Mouse (Mus musculus): Measurements from ENCODE around the gene Hopx.

Hopx gene

DNA sequence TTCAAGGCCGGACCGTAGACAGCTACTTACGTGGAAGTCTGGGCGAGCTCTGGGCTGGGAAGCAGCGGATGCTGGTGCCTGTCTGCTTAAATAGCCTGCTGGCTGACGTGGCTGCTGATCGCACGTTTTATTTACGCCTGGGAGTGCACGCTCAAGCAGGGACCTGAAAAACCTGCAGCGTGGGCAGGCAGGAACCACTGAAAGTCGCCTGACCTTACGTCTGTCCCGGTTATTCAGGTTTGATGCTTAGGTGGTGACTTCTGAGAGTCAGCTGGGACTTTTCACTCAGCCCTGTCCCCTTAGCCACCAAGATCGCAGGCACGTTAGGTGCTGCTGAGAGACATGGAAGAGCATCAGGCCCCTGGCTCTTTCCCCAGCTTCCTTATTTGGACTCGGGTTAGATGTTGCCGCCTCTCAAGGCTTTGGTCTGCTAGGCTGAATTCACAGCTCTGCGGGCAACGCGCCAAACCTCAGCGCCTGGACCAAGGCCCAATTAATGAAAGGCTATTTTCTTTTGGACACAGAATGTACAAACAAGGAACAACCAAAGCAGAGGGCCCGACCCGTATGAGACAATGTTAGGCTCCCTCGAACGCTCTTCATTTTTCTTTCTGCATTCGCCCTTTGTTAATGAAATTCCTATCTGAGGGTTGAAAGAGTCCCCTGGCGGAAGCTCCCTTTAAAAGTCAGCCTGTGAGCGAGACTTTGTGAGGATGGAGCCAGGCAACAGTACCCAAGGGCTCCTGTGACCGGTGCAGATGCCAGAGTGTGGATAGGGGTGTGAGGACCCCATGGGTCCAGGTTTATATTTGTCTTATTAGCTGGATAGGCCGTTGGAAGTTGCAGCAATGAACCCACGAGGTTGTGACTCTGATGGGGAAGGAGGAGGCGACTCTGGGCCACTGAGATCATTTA is at the start of gene Hopx:
Gene Hopx (minus strand): TSS at position 305 of the 915 bp plus-strand sequence.
- peak; percentile 54 to 57 for DNase-seq (ENCODE audit: low spot score in 2 of 2)

DNA sequence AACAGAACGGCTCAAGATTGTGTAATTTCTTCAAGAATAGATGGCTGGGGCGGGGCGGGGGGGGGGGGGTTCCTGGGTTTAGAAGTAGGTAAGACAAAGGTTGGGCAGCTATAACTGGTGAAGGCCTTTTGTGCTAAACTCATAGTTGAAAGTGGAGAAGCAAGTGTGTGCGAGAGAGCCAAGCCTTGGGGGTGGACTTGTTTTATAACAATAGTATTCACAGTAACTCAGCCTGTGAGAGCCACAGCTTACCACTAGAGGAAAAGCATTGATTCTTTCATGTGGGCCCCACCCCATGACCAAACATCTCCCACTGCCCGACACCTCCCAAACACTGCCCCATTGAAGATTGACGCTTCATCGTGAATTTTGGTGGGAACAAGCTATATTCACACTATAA is 48.7 kb upstream of the Hopx start:
- DNase-seq (ENCODE audit: low spot score in 2 of 2) = no peak

DNA sequence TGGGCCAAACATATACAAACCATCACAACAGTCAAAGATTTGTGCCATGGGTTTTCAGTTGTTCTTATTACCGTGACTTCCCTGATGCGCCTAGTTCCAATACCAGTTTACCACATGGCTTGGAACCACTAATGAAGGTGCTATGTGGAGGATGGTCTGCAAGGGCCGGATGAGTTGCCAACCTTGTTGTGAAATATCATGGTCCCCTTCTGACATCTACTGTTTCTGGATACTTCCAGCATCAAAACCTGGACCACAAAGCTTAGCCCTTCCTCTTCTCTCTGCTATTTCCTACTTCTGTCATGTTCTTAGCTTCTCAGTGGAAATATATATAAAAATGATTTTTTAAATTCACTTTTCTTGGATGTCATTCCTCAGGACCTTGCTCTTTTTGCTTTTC is 47.6 kb upstream of the Hopx start:
- DNase-seq (ENCODE audit: low spot score in 2 of 2) = no peak

DNA sequence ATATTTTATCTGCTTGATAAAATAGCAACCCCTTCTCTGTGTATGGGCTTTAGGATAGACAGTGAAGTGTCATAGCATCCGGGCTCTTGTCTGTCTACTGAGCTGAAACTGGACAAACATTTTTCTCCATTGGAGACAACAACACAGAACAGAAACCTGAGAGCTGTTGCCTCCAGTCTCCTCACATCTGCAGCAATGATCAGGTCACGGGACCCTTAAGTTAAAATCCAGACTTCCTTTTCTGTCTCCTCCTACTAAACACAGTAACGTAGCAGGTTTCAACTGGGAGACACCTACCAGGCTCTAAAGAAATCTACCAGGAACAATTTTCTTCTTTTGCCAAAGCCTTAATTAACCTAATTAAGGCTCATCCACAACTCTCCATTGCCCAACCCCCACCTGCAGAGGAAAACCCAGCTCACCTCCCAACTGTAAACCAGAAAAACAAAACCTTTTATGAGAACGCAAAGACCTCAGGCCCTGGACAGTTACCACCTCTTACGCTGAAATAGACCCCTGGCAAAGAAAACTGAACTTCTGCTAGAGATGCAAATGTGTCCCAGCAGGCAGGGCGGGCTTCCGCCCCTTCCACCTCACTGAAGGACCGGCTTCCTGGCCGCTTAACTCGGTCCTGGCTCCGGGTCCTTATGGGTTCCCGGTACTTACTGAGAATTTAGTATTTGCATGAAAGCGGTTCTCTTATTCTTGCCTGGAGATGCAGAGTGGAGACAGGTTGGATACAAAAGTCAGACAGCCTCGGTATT is 43.0 kb upstream of the Hopx start:
- DNase-seq (ENCODE audit: low spot score in 2 of 2) = no peak

DNA sequence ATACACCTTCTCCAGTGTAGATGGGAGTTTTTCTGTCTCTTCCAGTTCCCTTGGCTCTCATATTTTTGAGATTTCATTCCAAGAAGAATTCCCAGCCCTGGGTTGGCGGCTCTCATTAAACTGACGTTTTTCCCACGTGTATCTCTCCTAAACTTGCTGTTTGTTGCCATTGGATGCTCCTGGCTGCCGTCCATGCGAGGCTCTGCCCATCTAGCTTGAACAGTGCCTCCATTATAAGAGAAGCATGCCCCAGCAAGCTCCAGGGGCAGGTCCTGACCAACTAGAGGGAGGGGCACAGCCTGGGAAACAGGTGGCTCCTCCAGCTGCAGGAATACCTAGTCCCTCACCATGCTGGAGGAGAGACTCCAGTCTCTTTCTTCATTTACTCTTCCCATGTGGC is 42.0 kb upstream of the Hopx start:
- DNase-seq (ENCODE audit: low spot score in 2 of 2) = no peak

DNA sequence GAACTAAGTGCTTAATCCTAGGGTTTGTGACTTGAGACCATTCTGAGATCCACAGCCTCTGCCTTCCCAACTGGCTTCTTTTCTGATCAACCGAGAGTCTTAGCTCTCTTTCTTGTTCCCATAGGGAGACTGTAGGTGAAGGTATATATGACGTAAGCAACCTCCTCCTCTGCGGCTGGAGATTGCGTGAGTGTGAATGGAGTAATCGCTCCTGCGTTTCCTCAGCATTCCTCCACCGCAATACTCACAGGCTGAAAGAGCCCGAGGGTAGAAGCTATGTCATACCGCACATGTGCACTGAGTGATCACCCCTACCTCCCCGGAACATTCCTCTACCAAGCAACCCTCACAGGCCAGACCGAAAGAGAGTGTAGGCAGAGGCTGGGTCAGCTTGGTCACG is 40.6 kb upstream of the Hopx start:
- no peak for DNase-seq (ENCODE audit: low spot score in 2 of 2)

DNA sequence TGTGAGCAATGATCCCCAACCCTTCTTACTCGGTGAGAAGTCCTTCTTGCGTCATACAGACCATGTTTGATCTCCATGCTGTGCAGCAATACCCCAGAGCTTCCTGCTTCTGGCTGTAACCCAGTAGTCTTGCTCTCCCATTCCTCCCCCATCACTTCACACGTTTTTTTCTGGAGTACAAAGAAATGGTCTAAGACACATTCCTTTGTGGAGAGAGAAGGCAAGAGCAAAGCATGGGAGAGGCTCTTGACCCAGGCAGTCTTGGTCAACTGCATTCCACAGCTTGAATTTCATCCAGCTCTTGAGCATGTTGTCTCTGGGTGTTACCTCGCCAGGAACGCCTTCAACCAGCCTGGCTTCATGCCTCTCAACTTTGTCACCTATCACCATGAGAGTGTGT is 39.9 kb upstream of the Hopx start:
- DNase-seq (ENCODE audit: low spot score in 2 of 2) = no peak

DNA sequence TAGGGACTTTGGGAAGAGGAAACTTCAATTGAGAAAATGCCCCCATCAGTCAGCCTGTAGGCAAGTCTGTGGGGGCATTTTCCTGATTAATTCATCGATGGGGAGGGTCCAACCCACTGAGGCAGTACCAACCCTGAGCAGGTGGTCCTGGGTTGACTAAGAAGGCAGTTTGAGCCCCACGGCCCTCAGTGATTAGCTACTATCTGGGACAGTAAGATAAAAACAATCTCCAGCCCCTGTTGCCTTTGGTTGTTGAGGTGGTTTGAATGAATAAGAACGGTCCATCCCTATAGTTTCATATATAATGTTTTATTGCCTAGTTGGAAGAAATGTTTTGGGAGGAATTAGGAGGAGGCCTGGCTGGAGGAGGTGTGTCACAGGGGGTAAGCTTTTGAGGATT is 36.8 kb upstream of the Hopx start:
- no peak for DNase-seq (ENCODE audit: low spot score in 2 of 2)

DNA sequence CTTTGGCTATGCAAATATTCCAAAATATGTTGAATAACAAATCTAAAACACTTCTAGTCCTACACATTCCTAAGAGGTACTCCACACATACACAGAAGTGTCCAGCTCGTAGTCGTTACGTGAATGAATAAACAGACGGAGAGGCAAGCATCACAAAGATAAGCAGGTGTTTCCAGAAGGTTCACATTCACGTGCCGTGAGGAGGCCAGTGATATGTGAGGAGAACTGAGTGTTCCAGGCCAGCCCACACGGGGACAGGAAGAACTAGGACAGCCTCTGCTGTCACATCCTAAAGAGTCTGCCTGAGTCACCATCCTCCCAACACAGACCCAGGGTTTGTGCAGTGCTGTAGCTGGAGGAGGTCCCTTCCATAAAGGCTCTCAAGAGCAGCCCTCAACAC is 36.2 kb upstream of the Hopx start:
- peak; percentile 33 to 46 for DNase-seq (ENCODE audit: low spot score in 2 of 2)

DNA sequence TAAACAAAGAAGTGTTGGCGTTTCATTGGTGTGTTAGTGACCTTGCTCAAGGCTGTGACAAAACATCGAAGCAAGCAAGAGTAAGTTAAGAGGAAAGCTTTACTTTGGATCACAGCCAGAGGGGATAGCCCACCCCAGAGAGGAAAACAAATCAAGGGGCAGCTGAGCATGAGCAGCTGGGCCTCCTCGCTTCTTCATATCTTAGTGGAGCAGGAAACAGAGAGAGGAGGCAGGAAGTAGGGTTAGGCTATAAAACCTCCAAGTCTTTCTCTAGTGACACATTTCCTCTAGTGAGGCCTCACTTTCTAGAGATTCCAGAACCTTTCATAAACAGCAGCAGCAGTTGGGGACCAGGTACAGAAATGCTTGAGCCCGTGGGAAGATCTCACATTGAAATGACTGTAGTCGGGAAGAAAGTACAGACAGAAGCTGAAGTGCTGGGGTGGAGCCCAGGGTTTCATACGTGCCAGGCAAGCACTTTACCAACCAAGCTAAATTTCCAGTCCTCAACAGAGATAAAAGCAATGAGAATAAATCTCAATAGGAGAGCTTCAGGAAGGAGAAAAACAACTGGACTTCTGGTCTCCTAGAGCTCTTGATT is 33.2 kb upstream of the Hopx start:
- peak; percentile 11 to 30 for DNase-seq (ENCODE audit: low spot score in 2 of 2)

DNA sequence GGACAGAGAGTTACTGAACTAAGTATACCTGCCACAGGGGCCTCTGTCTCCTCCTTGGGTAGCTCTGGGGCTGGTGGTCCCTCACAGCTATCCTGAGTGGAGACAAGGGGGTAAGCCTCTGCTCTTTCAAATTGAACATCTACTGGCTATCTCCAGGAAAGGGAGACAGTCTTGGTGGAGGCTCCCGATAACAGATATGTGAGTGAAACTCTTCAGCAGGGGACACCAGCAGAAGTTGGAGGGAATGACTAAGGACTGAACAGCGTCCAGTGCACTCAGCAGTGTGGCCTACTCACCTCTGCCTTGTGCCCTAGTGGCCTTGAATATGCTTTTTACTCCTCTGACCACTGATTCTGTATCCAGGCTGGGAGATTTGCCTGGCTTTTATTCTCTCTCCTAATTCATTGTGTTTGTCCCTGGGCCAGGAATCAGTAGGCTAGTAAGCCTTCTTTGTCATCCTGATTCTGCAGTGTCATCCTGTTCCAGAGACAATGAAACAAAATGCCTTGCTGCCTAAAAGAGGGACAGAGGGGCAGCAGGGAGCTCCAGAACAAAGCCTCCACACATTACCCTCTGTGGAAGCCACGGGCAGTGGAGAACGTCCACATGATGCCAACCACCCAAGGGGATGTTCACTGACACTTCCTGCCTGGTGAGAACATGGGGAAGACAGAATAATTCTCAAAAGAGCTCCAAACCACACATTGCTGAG is 31.7 kb upstream of the Hopx start:
- no peak for DNase-seq (ENCODE audit: low spot score in 2 of 2)

DNA sequence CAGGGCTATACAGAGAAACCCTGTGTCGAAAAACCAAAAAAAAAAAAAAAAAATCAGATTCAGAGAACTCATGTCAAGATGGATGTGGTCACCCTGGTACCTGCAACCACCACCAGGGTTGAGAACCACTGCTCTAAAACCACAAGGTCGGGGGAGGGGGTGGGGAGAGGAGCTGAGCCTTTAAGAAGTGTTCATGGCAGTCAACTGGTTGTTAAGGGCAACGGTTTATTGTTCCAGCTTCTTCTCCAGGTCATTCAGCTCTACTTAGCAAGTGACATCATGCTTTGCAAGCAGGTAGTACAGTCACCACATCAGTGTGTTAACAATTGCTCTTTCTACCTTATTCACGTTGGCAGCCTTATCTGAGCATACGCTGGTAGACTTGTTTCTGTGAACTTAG is 29.7 kb upstream of the Hopx start:
- no peak for DNase-seq (ENCODE audit: low spot score in 2 of 2)

DNA sequence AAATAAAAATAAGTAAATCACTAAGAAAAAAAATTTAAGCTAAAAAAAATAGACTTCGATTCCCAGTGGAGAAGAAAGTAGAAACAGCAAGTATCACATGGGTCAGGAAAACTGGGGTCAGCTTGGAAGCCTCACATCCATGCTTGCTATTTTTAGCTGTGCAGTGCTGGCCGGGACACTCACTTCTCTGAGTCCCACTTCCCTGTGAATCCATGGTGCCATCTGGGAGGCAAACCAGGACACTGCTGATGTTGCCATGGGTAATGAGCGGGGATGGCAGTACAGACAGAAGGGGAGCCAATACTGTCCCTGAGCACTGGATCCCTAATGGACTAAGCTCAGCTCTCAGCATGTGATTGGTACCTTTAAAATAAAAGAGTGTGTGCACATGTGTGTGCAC is 28.2 kb upstream of the Hopx start:
- no peak for DNase-seq (ENCODE audit: low spot score in 2 of 2)

DNA sequence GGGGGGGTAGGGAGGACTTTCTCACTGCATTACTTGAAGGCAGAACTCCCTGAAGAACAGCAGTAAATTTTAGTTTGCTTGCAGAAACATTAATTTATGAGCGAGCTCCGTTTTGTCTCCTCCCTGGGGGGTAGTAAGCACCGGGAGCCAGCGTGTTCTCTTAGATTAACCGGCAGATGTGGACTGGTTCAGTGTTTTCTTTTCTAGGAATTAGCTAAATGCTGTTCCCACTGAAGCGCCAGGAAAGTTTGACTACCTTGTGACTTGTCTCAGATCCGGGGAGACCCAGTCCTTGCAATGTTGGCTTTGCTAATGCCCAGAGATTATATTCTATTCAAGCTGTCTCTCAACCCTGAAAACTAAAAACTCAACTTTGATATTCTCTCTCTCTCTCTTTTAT is 26.4 kb upstream of the Hopx start:
- no peak for DNase-seq (ENCODE audit: low spot score in 2 of 2)

DNA sequence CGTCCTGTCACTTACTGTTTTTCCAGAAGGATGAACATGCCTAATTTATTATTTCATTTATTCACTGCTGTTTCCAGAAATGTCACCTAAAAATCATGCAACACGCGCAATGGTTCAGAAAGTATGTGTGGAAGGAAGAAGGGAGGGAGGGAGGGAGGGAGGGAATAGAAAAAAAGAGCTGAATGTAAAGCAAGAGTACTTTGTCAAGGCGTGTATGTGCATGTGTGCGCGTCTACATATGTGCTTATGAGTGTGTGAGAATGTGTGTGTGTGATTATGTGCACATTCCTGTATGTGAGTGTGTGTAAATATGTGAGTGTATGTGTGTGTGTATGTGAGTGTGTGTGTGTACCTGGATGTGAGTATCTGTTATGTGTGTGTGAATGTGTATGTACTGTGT is 25.9 kb upstream of the Hopx start:
- no peak for DNase-seq (ENCODE audit: low spot score in 2 of 2)

DNA sequence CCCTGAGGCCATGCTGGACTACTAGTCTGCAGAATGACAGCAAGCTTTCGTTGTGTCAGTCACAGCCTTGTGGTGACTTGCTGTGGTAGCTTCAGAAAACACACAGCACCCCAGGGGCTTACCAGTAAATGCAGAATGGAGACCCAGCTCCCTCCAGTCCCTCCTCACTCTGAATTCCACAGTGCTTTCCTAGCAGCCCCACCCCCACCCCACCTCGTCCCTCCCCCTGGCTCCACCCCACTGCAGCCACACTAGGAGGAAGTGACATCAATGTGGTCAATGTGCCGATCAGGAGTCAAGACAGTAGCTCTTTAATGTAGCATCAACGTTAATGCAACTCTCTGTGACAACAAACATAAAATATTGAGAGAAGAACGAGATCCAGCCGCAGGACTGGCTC is 25.2 kb upstream of the Hopx start:
- no peak for DNase-seq (ENCODE audit: low spot score in 2 of 2)

DNA sequence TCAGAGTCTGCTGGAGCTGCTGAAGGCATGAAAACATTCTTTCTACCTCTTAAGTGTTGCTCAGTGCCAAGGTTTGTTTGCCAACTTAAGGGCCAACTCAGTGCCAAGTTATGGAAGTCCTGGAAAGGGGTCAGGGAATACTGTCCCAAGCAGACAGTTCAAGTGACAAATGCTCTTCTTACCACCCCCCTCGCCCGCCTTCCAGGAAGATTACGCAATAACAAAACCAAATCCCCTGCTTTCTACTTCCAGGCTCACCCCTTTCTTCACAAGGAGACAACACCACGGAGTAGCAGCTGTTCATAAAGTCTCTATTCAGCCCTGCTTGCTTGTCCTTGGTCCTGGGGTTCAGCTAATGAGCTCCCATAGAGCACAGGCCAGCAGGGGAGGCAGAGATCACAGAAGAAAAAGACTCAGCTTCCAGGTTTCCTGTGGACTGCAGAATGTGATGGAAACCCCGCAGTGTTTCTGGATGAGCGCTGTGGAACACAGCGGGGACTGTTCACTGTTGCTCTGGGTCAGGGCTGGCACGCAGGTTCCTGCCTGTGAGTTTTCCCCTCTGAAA is 22.9 kb upstream of the Hopx start:
- DNase-seq (ENCODE audit: low spot score in 2 of 2) = peak in 1 of 2 experiments; percentile 14

DNA sequence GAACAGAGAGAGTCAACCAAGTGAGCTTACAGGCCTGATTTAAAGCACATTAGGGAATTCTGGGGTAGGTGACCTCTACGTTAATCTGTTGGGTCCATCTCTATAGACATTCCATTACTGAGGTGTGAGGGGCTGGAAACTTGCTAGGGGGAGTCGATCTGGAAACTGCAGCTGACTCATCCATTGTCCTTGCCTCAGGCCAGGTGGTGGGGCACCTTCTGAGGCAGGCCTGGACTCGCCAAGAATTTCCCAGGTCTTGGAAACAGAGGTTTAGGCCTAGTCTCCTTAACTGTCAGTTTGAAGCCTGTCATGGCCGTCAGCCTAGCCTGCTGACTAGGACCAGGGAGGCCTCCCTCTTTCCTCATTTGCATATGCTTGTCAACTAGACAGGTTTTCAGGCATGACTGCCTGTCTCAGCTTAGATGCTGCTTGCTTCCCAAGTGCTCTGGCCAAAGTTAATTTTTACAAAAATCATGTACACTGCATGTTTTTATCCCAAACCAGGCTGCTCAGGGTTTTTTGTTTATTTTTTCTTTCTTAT is 21.8 kb upstream of the Hopx start:
- DNase-seq (ENCODE audit: low spot score in 2 of 2) = no peak

DNA sequence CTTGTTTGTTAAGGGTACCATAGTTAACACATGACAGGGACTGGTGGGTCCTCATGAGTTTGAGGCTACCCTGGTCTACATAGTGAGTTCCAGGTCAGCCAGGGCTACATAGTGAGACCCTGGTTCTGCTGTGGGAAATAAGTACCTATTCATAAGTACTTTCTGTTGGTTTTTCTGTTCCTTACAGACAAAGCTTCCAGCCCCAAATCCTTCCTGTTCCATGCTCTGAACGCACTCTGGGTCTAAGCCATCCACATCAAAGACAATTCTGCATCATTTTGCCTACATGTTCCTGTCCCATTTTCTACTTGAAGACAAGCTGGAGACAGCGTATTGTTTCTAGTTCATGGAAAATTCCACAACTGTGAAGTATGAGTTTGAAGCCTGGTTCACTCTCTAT is 20.0 kb upstream of the Hopx start:
- no peak for DNase-seq (ENCODE audit: low spot score in 2 of 2)

DNA sequence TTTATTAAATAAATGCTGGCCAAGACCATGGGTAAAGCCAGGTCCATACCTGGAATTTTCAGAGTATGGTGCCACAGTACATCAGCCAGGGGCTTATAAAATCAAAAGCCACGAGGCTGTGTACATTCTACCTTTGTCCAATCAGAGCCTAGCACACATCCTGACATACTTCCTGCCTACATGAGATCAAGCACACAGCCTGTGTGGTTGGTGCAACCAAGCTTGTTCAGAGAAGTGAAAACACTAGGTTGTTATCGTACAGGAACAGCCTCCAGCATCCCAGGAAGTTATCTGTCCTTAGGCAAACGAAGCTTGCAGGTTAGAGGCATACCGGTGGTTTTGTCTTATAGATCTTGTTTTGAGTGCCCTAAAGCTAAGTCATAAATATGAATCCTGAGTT is 19.5 kb upstream of the Hopx start:
- no peak for DNase-seq (ENCODE audit: low spot score in 2 of 2)

DNA sequence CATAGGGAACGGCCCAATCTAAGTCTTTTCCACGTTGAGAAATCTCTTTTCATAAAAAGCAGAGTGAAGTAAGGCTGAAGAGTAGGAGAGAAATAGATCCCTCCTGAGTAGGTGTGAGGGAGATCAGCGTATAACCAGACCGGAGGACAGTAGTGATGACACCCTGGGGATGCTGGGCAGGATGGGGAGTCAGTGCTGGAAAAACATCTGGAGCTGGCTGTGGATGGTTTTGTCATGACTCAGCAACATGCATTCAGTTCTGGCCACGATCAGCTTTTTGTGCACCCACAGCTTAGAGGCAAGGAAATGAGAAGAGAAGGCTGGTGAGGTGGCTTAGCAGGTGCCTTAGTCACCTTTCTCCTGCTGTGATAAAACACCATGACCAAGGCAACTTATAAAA is 19.0 kb upstream of the Hopx start:
- no peak for DNase-seq (ENCODE audit: low spot score in 2 of 2)

All from frontal cortex, postnatal 36 days (tissue).